Mouse (Mus musculus) ES-E14 (cell line): ENCODE results near the gene Gm10277. TPM values are rescaled to one million over a fixed set of nuclear protein-coding genes. Genes with fewer than 3 reads are reported as not detected.
A peak's percentile ranks its signal among the peaks of the same experiment; 100 is the strongest.

Experiments used
- DNase-seq: peaks from one replicate; pipeline ENCODE4 v3.0.0-alpha.2; 2013; ENCODE audit warnings: low read depth, low spot score
- H3K27ac ChIP-seq: 2 replicates; pipeline ENCODE4 v1.5.1; 2012; ENCODE audit warnings: low read depth, mild to moderate bottlenecking, low read length, moderate library complexity, mixed read lengths; ENCODE audit not compliant: poor library complexity, insufficient read depth, severe bottlenecking
- H3K36me3 ChIP-seq: 2 replicates; pipeline ENCODE4 v1.6.1; 2012; ENCODE audit warnings: mild to moderate bottlenecking, low read length, moderate library complexity, mixed read lengths; ENCODE audit not compliant: control insufficient read depth, poor library complexity, insufficient read depth, severe bottlenecking
- H3K4me1 ChIP-seq, 2 experiments: fragments of 150-350 bp in 1 of 2; sonication (generic) in 1 of 2; 2 replicates each; pipeline ENCODE4 v1.6.1; 2012; ENCODE audit warnings: low read length in 2 of 2, mild to moderate bottlenecking in 1 of 2, mixed read lengths in 1 of 2; ENCODE audit not compliant: control insufficient read depth in 2 of 2, insufficient read depth in 2 of 2, poor library complexity in 1 of 2
- H3K4me3 ChIP-seq, 2 experiments: fragments of 150-350 bp in 1 of 2; sonication (generic) in 1 of 2; 2 replicates each; pipeline ENCODE4 v1.5.1; 2012; ENCODE audit warnings: low read length in 2 of 2, low read depth in 1 of 2, mild to moderate bottlenecking in 1 of 2, mixed read lengths in 1 of 2; ENCODE audit not compliant: insufficient read depth in 1 of 2, poor library complexity in 1 of 2, severe bottlenecking in 1 of 2
- H3K9ac ChIP-seq: 2 replicates; pipeline ENCODE4 v1.6.1; 2012; ENCODE audit warnings: low read depth, mild to moderate bottlenecking, low read length, mixed read lengths; ENCODE audit not compliant: poor library complexity, insufficient read depth, severe bottlenecking
- H3K9me3 ChIP-seq: fragments of 150-350 bp; sonication (generic); 2 replicates; pipeline ENCODE4 v1.6.1; 2012; ENCODE audit warnings: low read depth, mild to moderate bottlenecking, low read length; ENCODE audit not compliant: control insufficient read depth, insufficient read depth
- CHD2 ChIP-seq: IDR thresholded peaks from 2 replicates; pipeline ENCODE4 v1.6.1; 2014; ENCODE audit warnings: mild to moderate bottlenecking, low read depth, low read length, inconsistent platforms
- HCFC1 ChIP-seq: IDR thresholded peaks from 2 replicates; pipeline ENCODE4 v1.6.1; 2012; ENCODE audit warnings: low read length, inconsistent platforms, borderline replicate concordance; ENCODE audit not compliant: insufficient read depth
- MAFK ChIP-seq: IDR thresholded peaks from 2 replicates; pipeline ENCODE4 v1.6.1; 2014; ENCODE audit warnings: mild to moderate bottlenecking, low read depth, low read length, inconsistent platforms; ENCODE audit not compliant: insufficient read depth
- ZC3H11A ChIP-seq: IDR thresholded peaks from 2 replicates; pipeline ENCODE4 v1.6.1; 2012; ENCODE audit warnings: low read depth, mild to moderate bottlenecking, inconsistent platforms, low read length, borderline replicate concordance
- ZNF384 ChIP-seq: IDR thresholded peaks from 2 replicates; pipeline ENCODE4 v1.6.1; 2012; ENCODE audit warnings: low read depth, low read length, inconsistent platforms
- in situ Hi-C, 2 experiments: fragments of 600-800 bp; cut with MboI; formaldehyde crosslinking; loops; one replicate each; pipeline ENCODE4 v1.15.1; 2025; ENCODE audit warnings: low sequenced_read_pairs in 2 of 2, inconsistent platforms in 1 of 2; ENCODE audit not compliant: unreplicated experiment in 2 of 2
- total RNA-seq: library from RNA; depleted of rRNA; stranded (reverse); fragments of 300-350 nt; gene quantifications from 2 replicates; pipeline ENCODE4 v1.2.3, GENCODE M21; 2012

The Gm10277 gene
- total RNA-seq, 1 experiment, result 0.18 TPM

DNA sequence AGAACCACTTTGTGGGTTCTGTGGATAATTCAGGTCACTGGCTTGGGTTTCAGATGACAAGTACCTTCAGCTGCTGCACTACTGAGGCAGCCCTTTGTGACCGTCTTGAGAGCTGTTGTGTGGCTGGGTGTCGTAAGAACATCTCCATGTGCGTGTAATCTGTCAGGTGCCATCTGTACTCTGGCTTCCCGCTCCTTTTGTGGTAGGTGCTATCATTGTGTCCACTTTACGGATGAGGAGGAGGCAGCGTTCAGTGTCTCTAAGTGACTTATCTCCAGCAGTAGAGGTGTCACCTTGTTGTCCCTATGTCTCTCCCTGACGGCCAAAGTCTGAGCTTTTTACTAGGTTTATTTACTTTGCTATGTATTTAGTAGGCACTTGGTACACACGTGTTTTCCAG is 17.2 kb downstream of the Gm10277 start:
- in situ Hi-C loops, result no loop called here
- Histone ChIP-seq H3K9ac (no peak overlapping the region), H3K36me3 (no peaks in the 10 kb centered on the region), H3K4me3 (no peak overlapping the region), H3K4me1 (peaks cover 4% of the 10 kb centered on the region in 2 experiments; a peak in 1 of 4 replicates), H3K9me3 (no peaks in the 10 kb centered on the region), H3K27ac (no peak overlapping the region)
- no peak for TF ChIP-seq CHD2
- TF ChIP-seq ZNF384, result no peak
- no peak for TF ChIP-seq ZC3H11A
- TF ChIP-seq MAFK, result no peak
- no peak for TF ChIP-seq HCFC1
- no peak for DNase-seq

DNA sequence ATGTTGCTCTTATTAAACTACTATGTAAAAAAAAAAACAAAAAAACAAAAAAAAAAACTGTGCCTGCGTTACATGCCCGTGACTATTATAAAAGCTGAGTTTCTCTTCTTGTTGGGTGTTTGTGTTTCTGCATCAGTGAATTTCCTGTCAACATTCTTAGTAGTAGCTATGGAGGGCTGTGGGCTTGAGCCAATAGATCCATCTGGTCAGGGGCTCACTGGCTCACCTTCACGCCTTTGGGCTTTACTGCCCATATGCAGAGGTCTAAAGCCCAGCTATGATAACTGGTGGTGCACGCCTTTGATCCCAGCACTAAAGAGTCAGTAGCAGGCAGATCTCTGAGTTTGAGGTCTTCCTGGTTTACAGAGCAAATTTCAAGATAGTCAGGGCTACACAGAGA is 18.1 kb downstream of the Gm10277 start:
- H3K4me3 ChIP-seq, result no peak overlapping the region
- no peaks in the 10 kb centered on the region for H3K36me3 ChIP-seq
- H3K4me1 ChIP-seq, result peaks cover 5 to 11% of the 10 kb centered on the region in 2 experiments; a peak in 1 of 4 replicates
- no peaks in the 10 kb centered on the region for H3K9me3 ChIP-seq
- TF ChIP-seq ZC3H11A (no peak), HCFC1 (no peak), ZNF384 (no peak), MAFK (no peak), CHD2 (no peak)
- no peak overlapping the region for H3K27ac ChIP-seq
- no peak for DNase-seq
- no peak overlapping the region for H3K9ac ChIP-seq
- in situ Hi-C loops, result no loop called here

DNA sequence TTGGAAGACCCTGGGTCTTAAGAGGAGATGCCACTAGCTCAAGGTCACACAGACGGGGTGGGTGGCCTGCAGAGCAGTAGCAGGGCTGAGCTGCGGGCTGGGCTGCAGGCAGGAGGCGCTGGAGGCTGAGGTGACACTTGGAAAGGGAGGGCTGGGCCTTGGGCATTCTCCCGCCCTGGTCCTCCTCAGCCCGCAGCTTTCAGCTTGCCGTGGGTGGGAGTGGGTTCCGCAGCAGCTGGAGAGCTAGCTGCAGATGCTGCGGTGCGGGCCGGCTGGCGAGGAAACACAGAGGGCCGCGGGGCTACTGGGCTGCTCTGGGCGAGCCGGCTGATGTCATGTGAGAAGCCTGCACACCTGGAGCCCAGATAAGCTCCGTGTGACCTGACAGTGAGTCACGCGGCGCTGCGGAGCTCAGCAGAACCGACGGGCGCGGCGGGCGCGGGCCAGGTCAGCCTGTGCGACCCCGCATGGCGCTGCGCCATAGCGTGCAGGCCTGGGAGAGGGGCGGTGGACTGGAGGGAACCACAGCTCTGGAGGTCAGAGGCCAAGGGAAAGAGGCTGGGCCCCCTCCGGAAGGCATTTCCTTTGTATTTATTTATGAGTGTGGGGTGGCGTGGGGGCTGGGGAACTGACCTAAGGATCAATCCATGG is 21.1 kb downstream of the Gm10277 start:
- Histone ChIP-seq H3K27ac (no peak overlapping the region; the same call in none of the 2 replicates), H3K4me1 (peaks cover 7 to 17% of the 10 kb centered on the region in 2 experiments; a peak in 1 of 4 replicates), H3K36me3 (no peaks in the 10 kb centered on the region), H3K9ac (peak overlapping the region; percentile 68), H3K9me3 (no peaks in the 10 kb centered on the region), H3K4me3 (peak overlapping the region; percentile 57 to 71)
- no peak for DNase-seq
- TF ChIP-seq MAFK (no peak), HCFC1 (no peak), CHD2 (no peak), ZC3H11A (no peak), ZNF384 (no peak)
- in situ Hi-C loops, result no loop called here

DNA sequence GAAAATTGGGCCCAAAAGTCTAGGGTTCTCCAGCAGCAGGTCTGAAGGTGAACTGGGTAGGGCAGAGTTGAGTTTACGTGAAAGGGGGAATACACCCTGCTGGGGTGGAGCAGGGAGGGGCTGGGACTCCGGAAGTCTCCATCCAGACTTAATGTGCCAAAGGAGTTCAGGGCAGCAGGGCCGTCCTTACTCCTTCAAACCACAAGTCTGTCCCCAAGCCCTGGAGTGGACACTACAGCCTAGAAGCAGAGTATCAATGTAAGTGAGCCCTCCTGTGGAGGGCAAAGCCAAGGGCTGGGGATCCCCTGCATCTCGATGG is 22.1 kb downstream of the Gm10277 start:
- in situ Hi-C loops, result no loop called here
- Histone ChIP-seq H3K36me3 (no peaks in the 10 kb centered on the region), H3K9me3 (no peaks in the 10 kb centered on the region), H3K27ac (peak overlapping the region; percentile 6; the same call in 1 of the 2 replicates), H3K4me1 (peaks cover 7 to 17% of the 10 kb centered on the region in 2 experiments; a peak in 1 of 4 replicates), H3K4me3 (peak overlapping the region; percentile 14 to 29; a peak in 3 of 4 replicates), H3K9ac (peak overlapping the region; percentile 63; the same call in 1 of the 2 replicates)
- DNase-seq, result no peak
- TF ChIP-seq HCFC1 (no peak), ZNF384 (no peak), ZC3H11A (no peak), MAFK (no peak), CHD2 (no peak)
